Mouse (Mus musculus): ENCODE results near the gene Psmd9. TPM values are rescaled to one million over a fixed set of nuclear protein-coding genes. Genes with fewer than 3 reads are reported as not detected.
"Not testable (repeated sequence)": the region's sequence is repeated elsewhere in the genome, so short reads cannot be mapped to it uniquely, and the experiment has no call there.

Psmd9 gene
- polyA plus RNA-seq, 1 experiment from 2014 or later, result 72.2 TPM

DNA sequence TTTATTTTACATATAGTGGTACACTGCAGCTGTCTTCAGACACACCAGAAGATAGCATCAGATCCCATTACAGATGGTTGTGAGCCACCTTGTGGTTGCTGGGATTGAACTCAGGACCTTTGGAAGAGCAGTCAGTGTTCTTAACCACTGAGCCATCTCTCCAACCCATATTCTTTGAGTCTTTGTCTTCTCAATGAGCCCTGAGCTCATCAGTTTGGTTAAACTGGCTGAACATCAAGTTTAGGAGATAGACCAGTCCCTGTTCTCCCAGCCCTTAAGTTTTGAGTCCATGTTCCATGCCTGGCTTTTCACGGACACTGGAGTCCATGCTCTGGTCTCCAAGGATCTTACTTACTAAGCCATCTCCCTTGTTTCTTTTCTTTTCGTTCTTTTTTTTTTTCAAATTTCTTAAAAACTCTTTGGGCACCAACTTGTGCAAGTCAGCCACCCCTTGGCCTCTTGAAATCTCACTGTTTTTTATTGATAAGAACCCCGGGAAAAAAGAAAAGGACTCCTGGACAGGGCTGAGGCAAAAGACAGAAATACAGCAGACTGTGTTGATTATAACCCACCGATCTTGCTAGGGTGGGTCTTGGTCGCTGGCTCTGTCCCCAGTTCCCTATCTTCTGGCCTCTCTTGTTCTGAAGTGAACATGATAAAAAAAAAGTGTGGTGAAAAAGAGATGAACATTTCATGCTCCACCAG lies 53.3 kb downstream of the Psmd9 start:
- not testable (repeated sequence) for H3K9me3 ChIP-seq; H3K4me2 ChIP-seq (replicated peaks); H3K9ac ChIP-seq (replicated peaks); H3K4me1 ChIP-seq (replicated peaks); H3K36me3 ChIP-seq; H3K27ac ChIP-seq; H3K27me3 ChIP-seq; ATAC-seq; H3K4me3 ChIP-seq (replicated peaks)
- 85% methylated on average over 5 of the region's 5 CpGs for WGBS

DNA sequence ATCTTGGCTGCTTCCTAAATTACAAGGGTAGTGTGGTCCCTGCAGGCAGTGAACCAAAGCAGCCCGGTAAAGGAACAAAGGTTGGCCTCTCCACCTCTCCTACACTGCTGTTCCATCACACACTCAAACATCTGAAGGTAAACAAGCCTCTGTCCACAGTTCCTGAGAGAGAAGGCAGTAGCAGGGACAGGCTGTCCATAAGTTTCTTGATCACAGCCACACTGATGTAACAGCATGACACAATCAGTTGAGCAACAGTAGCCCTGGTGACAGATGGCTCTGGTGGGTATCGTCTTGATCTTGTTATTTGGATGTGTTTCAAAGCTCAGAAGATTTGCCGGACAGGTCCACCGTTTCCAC lies 53.8 kb downstream of the Psmd9 start:
- no peak for ATAC-seq
- Histone ChIP-seq H3K4me1 (replicated peaks) (no peaks in the 10 kb centered on the region), H3K36me3 (no peaks in the 10 kb centered on the region), H3K4me2 (replicated peaks) (no peak overlapping the region), H3K9ac (replicated peaks) (no peak overlapping the region), H3K27me3 (no peaks in the 10 kb centered on the region), H3K4me3 (replicated peaks) (no peak overlapping the region), H3K27ac (no peak overlapping the region), H3K9me3 (no peaks in the 10 kb centered on the region)
- 85% methylated on average over 4 of the region's 4 CpGs for WGBS

DNA sequence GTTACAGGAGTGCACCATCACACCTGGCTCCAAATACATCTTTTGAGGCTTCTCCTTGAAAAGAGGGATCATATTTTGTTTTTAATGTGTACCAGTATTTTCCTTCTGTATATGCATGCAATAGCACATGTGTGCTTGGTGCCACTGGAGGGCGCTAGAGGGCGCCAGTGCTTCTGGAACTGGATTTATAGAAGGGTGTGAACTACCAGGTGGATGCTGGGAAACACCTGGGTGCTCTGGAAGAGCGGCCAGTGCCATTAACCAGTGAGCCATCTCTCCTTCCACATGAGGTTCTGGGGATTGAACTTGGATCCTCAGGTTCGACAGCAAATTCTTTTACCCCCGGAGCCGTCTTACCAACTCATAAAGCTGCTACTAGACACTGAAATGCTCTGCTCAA lies 54.6 kb downstream of the Psmd9 start:
- H3K4me2 ChIP-seq (replicated peaks); ATAC-seq; H3K27ac ChIP-seq; H3K9ac ChIP-seq (replicated peaks); H3K27me3 ChIP-seq; H3K4me1 ChIP-seq (replicated peaks); H3K9me3 ChIP-seq; H3K4me3 ChIP-seq (replicated peaks); H3K36me3 ChIP-seq: not testable (repeated sequence)
- WGBS, result 56% methylated on average over 6 of the region's 6 CpGs

DNA sequence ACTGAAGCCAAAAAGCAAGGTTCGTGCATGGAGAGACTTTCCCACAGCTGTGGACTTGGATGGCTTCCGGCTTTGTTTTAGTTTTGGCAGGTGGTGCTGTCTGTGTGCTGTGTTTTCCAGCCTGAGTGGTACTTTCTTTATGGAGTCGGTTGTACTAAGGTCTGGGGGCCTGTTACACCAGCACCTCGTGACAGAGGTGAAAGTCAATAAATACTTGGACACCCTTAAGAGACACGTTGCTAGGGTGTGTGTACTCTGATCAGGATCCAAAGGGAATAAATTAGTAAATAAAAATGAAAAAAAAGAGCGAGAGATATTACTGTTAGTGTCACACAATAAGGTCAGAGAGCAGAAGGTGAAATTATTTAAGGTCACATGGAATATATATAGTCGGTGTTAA lies 57.6 kb downstream of the Psmd9 start:
- H3K4me3 ChIP-seq (replicated peaks), result no peak overlapping the region
- 87% methylated on average over 7 of the region's 7 CpGs for WGBS
- no peaks in the 10 kb centered on the region for H3K27me3 ChIP-seq
- H3K27ac ChIP-seq, result no peak overlapping the region
- H3K4me2 ChIP-seq (replicated peaks), result no peak overlapping the region
- H3K4me1 ChIP-seq (replicated peaks), result peaks cover 11% of the 10 kb centered on the region
- H3K9me3 ChIP-seq, result no peaks in the 10 kb centered on the region
- H3K9ac ChIP-seq (replicated peaks), result no peak overlapping the region
- H3K36me3 ChIP-seq, result no peaks in the 10 kb centered on the region
- no peak for ATAC-seq

DNA sequence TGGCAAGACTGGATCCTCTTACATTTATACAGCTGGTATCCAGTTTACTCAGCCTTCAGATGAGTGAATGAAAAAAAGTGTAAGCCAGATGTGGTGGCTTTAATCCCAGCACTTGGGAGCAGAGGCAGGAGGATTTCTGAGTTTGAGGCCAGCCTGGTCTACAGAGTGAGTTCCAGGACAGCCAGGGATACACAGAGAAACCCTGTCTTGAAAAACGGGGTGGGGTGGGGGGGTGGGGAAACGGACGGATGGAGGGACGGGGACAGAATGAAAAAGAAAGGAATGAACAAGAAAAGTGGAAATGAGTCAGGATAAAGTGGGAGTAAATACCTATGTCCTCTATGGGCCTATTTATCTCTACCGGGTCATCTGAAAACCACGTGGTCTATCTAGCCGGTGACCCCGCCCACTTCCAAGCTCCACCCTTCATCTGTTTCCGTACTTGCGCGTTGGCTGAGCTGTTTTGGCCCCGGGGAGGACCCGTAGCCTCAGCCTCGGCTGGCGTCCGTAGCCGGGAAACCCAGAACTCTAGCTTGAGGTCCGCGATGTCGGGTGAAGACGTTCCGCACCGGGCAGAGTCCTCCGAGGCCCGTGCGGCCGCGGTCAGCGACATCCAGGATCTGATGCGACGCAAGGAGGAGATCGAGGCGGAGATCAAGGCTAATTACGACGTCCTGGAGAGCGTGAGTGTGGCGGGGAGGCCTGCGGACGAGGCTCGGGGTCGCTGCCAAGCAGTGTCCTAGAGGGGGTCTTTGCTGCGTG lies 58.7 kb downstream of the Psmd9 start:
- no peaks in the 10 kb centered on the region for H3K9me3 ChIP-seq
- 1% methylated on average over 42 of the region's 42 CpGs for WGBS
- H3K27me3 ChIP-seq, result no peaks in the 10 kb centered on the region
- H3K36me3 ChIP-seq, result no peaks in the 10 kb centered on the region
- peak; percentile 90 for ATAC-seq
- peak overlapping the region; percentile 76 for H3K4me2 ChIP-seq (replicated peaks)
- peak overlapping the region; percentile 88 for H3K4me3 ChIP-seq (replicated peaks)
- peaks cover 11% of the 10 kb centered on the region for H3K4me1 ChIP-seq (replicated peaks)
- peak overlapping the region; percentile 89 for H3K9ac ChIP-seq (replicated peaks)
- H3K27ac ChIP-seq, result peak overlapping the region; percentile 44; the same call in 1 of the 2 replicates

DNA sequence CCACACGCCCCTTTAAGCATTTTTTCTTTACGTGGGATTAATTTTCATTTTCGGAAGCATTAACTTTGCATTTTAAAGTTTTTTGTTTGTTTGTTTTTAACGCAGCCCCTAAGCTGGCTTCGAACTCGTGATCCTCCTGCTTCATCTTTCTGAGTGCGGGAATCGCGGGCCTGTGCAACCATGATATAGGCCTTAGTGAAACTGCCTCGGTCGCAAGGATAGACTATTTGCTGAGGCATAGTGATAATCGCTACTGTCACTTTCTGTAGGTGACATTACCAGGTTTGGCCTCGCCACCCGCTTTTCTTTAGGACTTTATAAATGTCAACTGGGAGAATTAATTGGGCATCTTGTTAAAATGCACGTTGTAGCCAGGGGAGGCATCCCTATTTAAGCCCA lies 59.3 kb downstream of the Psmd9 start:
- H3K36me3 ChIP-seq, result no peaks in the 10 kb centered on the region
- H3K4me2 ChIP-seq (replicated peaks), result peak overlapping the region; percentile 76
- no peak for ATAC-seq
- H3K9ac ChIP-seq (replicated peaks), result peak overlapping the region; percentile 89
- no peaks in the 10 kb centered on the region for H3K27me3 ChIP-seq
- 9% methylated on average over 15 of the region's 15 CpGs for WGBS
- H3K9me3 ChIP-seq, result no peaks in the 10 kb centered on the region
- no peak overlapping the region for H3K27ac ChIP-seq
- peak overlapping the region; percentile 88 for H3K4me3 ChIP-seq (replicated peaks)
- H3K4me1 ChIP-seq (replicated peaks), result peaks cover 11% of the 10 kb centered on the region

DNA sequence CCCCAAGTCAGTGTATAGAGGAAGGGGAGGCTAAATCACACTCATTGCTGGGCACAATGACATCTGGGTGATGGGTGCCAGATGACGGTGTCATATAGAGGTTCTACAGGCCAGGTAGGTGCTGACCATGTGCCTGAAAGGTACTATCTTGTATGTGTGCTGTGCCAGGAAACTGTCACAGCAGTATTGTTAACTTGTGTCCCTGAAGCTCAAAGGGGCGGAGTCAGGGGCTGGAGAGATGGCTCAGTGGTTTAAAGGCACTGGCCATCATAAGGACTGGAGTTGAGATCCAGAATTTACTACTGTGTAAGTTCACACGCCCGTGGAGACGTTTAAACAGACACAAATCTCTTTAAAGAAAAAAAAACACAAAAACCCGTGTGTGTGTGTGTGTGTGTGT lies 60.1 kb downstream of the Psmd9 start:
- WGBS, result 93% methylated on average over 6 of the region's 6 CpGs
- H3K27ac ChIP-seq, result no peak overlapping the region
- H3K9ac ChIP-seq (replicated peaks), result 0 out of 2 replicates have a peak overlapping the region, but pooled peaks have one; percentile 6
- H3K4me3 ChIP-seq (replicated peaks), result peak overlapping the region; percentile 88; the same call in 1 of the 2 replicates
- H3K4me2 ChIP-seq (replicated peaks), result peak overlapping the region; percentile 76
- no peaks in the 10 kb centered on the region for H3K27me3 ChIP-seq
- peaks cover 11% of the 10 kb centered on the region for H3K4me1 ChIP-seq (replicated peaks)
- no peaks in the 10 kb centered on the region for H3K36me3 ChIP-seq
- no peaks in the 10 kb centered on the region for H3K9me3 ChIP-seq
- ATAC-seq, result no peak

DNA sequence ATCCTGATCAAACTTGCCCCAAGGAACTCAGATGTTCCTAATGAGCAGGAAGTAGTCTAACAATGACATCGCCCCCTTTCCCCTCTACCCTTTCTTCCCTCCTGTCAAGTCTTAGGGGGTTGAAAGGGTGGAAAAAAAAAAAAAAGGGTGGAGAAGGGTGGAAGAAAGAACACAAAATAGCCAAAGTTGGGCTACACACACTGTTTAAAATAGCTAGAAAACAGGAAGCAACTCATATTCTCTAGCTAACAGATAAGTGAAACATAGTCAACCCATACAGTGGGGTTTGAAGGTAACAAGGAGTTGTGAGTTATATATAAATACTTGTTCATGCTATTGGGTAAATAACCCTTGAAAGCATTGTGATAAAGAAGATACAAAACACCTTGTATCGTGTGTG lies 63.0 kb downstream of the Psmd9 start:
- Histone ChIP-seq H3K4me1 (replicated peaks) (peaks cover 18% of the 10 kb centered on the region), H3K4me2 (replicated peaks) (no peak overlapping the region), H3K9ac (replicated peaks) (no peak overlapping the region), H3K27me3 (no peaks in the 10 kb centered on the region), H3K27ac (no peak overlapping the region), H3K9me3 (no peaks in the 10 kb centered on the region), H3K4me3 (replicated peaks) (no peak overlapping the region), H3K36me3 (peaks cover 15% of the 10 kb centered on the region)
- ATAC-seq, result no peak
- 97% methylated on average over 2 of the region's 2 CpGs for WGBS

DNA sequence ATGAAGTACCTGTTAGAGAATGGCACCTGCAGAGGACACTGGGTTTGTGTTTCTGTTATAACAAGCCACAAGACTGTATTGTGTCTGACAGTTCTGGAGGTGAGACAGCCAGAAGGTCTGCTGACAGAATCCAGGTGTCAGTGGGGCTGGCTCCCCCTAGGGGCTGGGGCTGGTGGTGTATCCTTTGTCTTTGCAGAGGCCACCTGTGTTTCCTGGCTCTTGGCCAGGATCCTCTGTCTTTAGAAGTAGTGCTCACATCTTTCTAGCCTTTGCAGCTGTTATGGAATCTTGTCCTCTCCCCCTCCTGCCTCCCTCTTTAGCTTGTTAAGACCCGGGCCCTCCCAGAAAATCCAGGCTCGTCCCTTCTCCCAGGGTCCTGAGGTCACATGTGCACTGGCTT lies 66.5 kb downstream of the Psmd9 start:
- H3K27ac ChIP-seq, result no peak overlapping the region
- peaks cover 7% of the 10 kb centered on the region for H3K4me1 ChIP-seq (replicated peaks)
- no peak overlapping the region for H3K4me3 ChIP-seq (replicated peaks)
- WGBS, result 26% methylated on average over 2 of the region's 2 CpGs
- H3K9ac ChIP-seq (replicated peaks), result no peak overlapping the region
- H3K9me3 ChIP-seq, result no peaks in the 10 kb centered on the region
- peaks cover 39% of the 10 kb centered on the region for H3K36me3 ChIP-seq
- H3K27me3 ChIP-seq, result no peaks in the 10 kb centered on the region
- ATAC-seq, result no peak
- H3K4me2 ChIP-seq (replicated peaks), result no peak overlapping the region

DNA sequence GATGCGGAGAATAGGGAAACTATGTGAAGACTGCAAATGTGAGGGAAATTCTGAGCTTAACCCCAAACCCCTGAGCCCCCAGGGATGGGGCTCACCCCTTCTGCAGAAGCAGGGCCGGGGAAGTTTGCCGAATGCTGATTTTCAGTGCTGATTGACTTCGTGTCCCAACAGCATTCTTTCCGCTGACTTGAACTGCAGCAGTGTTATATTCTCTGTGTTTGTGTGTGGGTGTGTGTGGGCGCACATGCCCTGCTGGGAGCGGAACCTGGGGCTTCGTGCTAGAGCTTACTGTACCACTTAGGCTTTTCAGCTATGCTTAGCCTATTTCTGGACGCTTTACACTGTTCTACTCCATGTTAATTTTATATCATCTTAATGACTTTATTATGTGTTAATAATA lies 67.2 kb downstream of the Psmd9 start:
- no peaks in the 10 kb centered on the region for H3K27me3 ChIP-seq
- H3K36me3 ChIP-seq, result peaks cover 46% of the 10 kb centered on the region
- no peak overlapping the region for H3K4me3 ChIP-seq (replicated peaks)
- peaks cover 7% of the 10 kb centered on the region for H3K4me1 ChIP-seq (replicated peaks)
- H3K9ac ChIP-seq (replicated peaks), result no peak overlapping the region
- no peak for ATAC-seq
- H3K4me2 ChIP-seq (replicated peaks), result no peak overlapping the region
- no peak overlapping the region for H3K27ac ChIP-seq
- 94% methylated on average over 9 of the region's 9 CpGs for WGBS
- no peaks in the 10 kb centered on the region for H3K9me3 ChIP-seq

DNA sequence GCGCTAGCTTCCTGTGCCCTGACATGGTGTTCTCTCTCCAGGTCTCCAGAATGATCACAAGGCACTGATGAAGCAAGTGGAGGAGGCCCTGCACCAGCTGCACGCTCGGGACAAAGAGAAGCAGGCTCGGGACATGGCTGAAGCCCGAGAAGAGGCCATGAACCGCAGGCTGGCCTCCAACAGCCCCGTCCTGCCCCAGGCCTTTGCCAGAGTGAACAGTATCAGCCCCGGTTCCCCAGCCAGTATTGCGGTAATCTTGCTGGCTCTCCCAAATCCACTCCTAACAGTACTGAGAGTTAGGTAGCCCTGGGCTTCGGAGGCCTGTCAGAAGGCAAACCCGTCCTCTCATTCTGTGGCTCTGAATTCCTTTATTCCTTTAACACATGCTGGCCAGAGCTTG lies 70.3 kb downstream of the Psmd9 start:
- H3K4me3 ChIP-seq (replicated peaks), result no peak overlapping the region
- no peak for ATAC-seq
- H3K9me3 ChIP-seq, result no peaks in the 10 kb centered on the region
- no peak overlapping the region for H3K27ac ChIP-seq
- H3K4me2 ChIP-seq (replicated peaks), result no peak overlapping the region
- H3K36me3 ChIP-seq, result peaks cover 75% of the 10 kb centered on the region
- H3K4me1 ChIP-seq (replicated peaks), result peaks cover 7% of the 10 kb centered on the region
- H3K27me3 ChIP-seq, result no peaks in the 10 kb centered on the region
- WGBS, result 92% methylated on average over 11 of the region's 11 CpGs
- no peak overlapping the region for H3K9ac ChIP-seq (replicated peaks)

DNA sequence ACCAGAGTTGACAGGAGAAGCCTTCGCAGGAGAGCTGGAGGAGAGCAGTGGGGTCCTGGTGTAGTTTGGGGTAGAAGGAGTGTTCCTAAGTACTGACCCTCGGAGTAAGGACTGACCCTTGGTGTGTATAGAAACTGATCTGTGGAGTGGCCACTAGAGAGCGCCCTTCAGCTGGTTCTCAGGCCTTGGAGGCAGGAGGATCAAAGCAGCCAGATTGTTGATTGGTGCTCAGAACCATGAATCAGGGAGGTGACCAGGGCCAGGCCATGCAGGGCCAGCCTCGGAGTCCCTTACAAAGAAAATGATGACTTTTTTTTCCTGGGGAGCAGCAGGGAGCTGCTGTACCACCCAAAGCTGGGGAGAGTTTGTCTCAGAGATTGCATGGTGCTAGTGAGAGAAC lies 76.3 kb downstream of the Psmd9 start:
- no peaks in the 10 kb centered on the region for H3K4me1 ChIP-seq (replicated peaks)
- no peak overlapping the region for H3K4me2 ChIP-seq (replicated peaks)
- H3K9me3 ChIP-seq, result no peaks in the 10 kb centered on the region
- H3K27ac ChIP-seq, result no peak overlapping the region
- no peak overlapping the region for H3K4me3 ChIP-seq (replicated peaks)
- ATAC-seq, result peak; percentile 40; the same call in 1 of the 2 replicates
- 14% methylated on average over 4 of the region's 4 CpGs for WGBS
- H3K9ac ChIP-seq (replicated peaks), result no peak overlapping the region
- no peaks in the 10 kb centered on the region for H3K27me3 ChIP-seq
- H3K36me3 ChIP-seq, result peaks cover 61% of the 10 kb centered on the region

Measured in midbrain, embryonic 13.5 days (tissue).